Mouse (Mus musculus) CH12.LX (cell line): Measurements from ENCODE around the gene Son. TPM values are rescaled to one million over a fixed set of nuclear protein-coding genes. Genes with fewer than 3 reads are reported as not detected.

Experiments
- DNase-seq: peaks from one replicate; pipeline ENCODE4 v3.0.0-alpha.2; 2013; ENCODE audit errors: extremely low read depth
- H3K27ac ChIP-seq: 2 replicates; pipeline ENCODE4 v1.5.1; 2012; ENCODE audit warnings: low read depth, mild to moderate bottlenecking, control low read depth, moderate library complexity; ENCODE audit not compliant: insufficient read depth
- H3K27me3 ChIP-seq: replicated peaks from 2 replicates; pipeline ENCODE3; 2012; ENCODE audit warnings: inconsistent platforms
- H3K36me3 ChIP-seq, 2 experiments: replicated peaks in 1 of 2; 2 replicates each; pipeline versions ENCODE3 to v1.6.1; 2012; ENCODE audit warnings: inconsistent platforms in 1 of 2, low read length in 1 of 2, mild to moderate bottlenecking in 1 of 2, mixed read lengths in 1 of 2, moderate library complexity in 1 of 2; ENCODE audit not compliant: control insufficient read depth in 1 of 2, insufficient read depth in 1 of 2
- H3K4me1 ChIP-seq, 2 experiments: 2 replicates each; pipeline ENCODE4 v1.6.1; 2012; ENCODE audit warnings: inconsistent platforms in 1 of 2, moderate library complexity in 1 of 2; ENCODE audit not compliant: insufficient read depth in 2 of 2, control insufficient read depth in 1 of 2
- H3K4me2 ChIP-seq: 2 replicates; pipeline ENCODE4 v1.6.1; 2012; ENCODE audit warnings: low read depth, mild to moderate bottlenecking, control low read depth; ENCODE audit not compliant: poor library complexity, insufficient read depth, severe bottlenecking
- H3K4me3 ChIP-seq, 3 experiments: fragments of 150-350 bp in 1 of 3; sonication (generic) in 1 of 3; replicated peaks in 1 of 3; 2 replicates each; pipeline versions ENCODE3 to v1.5.1; 2011 to 2012; ENCODE audit warnings: low read depth in 2 of 3, low read length in 2 of 3, mild to moderate bottlenecking in 2 of 3, moderate library complexity in 2 of 3, control low read depth in 1 of 3, improper control_type of control experiment in 1 of 3, inconsistent platforms in 1 of 3, mixed read lengths in 1 of 3; ENCODE audit not compliant: poor library complexity in 1 of 3
- H3K79me2 ChIP-seq: replicated peaks from 2 replicates; pipeline ENCODE4 v1.6.1; 2012; ENCODE audit warnings: mild to moderate bottlenecking, moderate library complexity; ENCODE audit not compliant: control insufficient read depth, poor library complexity, insufficient read depth, severe bottlenecking; ENCODE audit errors: extremely low read depth
- H3K9ac ChIP-seq: 2 replicates; pipeline ENCODE4 v1.6.1; 2012; ENCODE audit warnings: low read depth, mild to moderate bottlenecking, control low read depth, moderate library complexity; ENCODE audit not compliant: insufficient read depth
- H3K9me3 ChIP-seq: replicated peaks from 2 replicates; pipeline ENCODE3; 2012; ENCODE audit warnings: low read length, inconsistent platforms, mixed read lengths
- BHLHE40 ChIP-seq: IDR thresholded peaks from 2 replicates; pipeline ENCODE4 v1.6.1; 2011; ENCODE audit warnings: mild to moderate bottlenecking, low read depth, low read length, improper control_type of control experiment
- CHD2 ChIP-seq: IDR thresholded peaks from 2 replicates; pipeline ENCODE4 v1.6.1; 2011; ENCODE audit warnings: low read length, improper control_type of control experiment
- CTCF ChIP-seq, 2 experiments: IDR thresholded peaks in 1 of 2; conservative IDR thresholded peaks in 1 of 2; 2 replicates each; pipeline ENCODE4 v1.5.1; 2011 to 2012; ENCODE audit warnings: low read depth in 2 of 2, low read length in 2 of 2, improper control_type of control experiment in 1 of 2, inconsistent platforms in 1 of 2, mild to moderate bottlenecking in 1 of 2, moderate library complexity in 1 of 2
- E2F4 ChIP-seq: IDR thresholded peaks from 2 replicates; pipeline ENCODE4 v1.6.1; 2011; ENCODE audit warnings: low read depth, low read length, improper control_type of control experiment; ENCODE audit not compliant: insufficient replicate concordance
- ELF1 ChIP-seq: IDR thresholded peaks from 2 replicates; pipeline ENCODE4 v1.6.1; 2014; ENCODE audit warnings: low read depth, mild to moderate bottlenecking, inconsistent platforms, low read length, improper control_type of control experiment
- EP300 ChIP-seq: IDR thresholded peaks from 2 replicates; pipeline ENCODE4 v1.6.1; 2011; ENCODE audit warnings: low read length, improper control_type of control experiment
- GABPA ChIP-seq: IDR thresholded peaks from 2 replicates; pipeline ENCODE4 v1.6.1; 2012; ENCODE audit warnings: low read depth, low read length, improper control_type of control experiment, inconsistent platforms; ENCODE audit not compliant: insufficient replicate concordance
- JUN ChIP-seq: IDR thresholded peaks from 2 replicates; pipeline ENCODE4 v1.6.1; 2011; ENCODE audit warnings: low read depth, mild to moderate bottlenecking, low read length, improper control_type of control experiment, moderate library complexity; ENCODE audit not compliant: insufficient read depth
- JUND ChIP-seq: conservative IDR thresholded peaks from 2 replicates; pipeline ENCODE4 v1.6.1; 2011; ENCODE audit warnings: low read depth, low read length, improper control_type of control experiment
- KAT2A ChIP-seq: IDR thresholded peaks from 2 replicates; pipeline ENCODE4 v1.6.1; 2012; ENCODE audit warnings: low read length, improper control_type of control experiment, inconsistent platforms; ENCODE audit not compliant: insufficient replicate concordance
- MAFK ChIP-seq: IDR thresholded peaks from 2 replicates; pipeline ENCODE4 v1.6.1; 2011; ENCODE audit warnings: low read length, improper control_type of control experiment; ENCODE audit not compliant: insufficient replicate concordance
- MAZ ChIP-seq: IDR thresholded peaks from 2 replicates; pipeline ENCODE4 v1.6.1; 2012; ENCODE audit warnings: low read depth, mild to moderate bottlenecking, inconsistent platforms, low read length, improper control_type of control experiment, moderate library complexity
- MXI1 ChIP-seq: IDR thresholded peaks from 2 replicates; pipeline ENCODE4 v1.6.1; 2011; ENCODE audit warnings: mild to moderate bottlenecking, low read depth, low read length, improper control_type of control experiment
- NELFE ChIP-seq: IDR thresholded peaks from 2 replicates; pipeline ENCODE4 v1.6.1; 2011; ENCODE audit warnings: low read depth, low read length, improper control_type of control experiment
- PAX5 ChIP-seq: IDR thresholded peaks from 2 replicates; pipeline ENCODE4 v1.6.1; 2012; ENCODE audit warnings: low read length, inconsistent platforms, mixed read lengths
- POLR2A ChIP-seq: IDR thresholded peaks from 2 replicates; pipeline ENCODE4 v1.6.1; 2011; ENCODE audit warnings: low read depth, mild to moderate bottlenecking, improper control_type of control experiment, low read length
- POLR2AphosphoS2 ChIP-seq: IDR thresholded peaks from 2 replicates; pipeline ENCODE4 v1.6.1; 2011; ENCODE audit warnings: low read depth, low read length, improper control_type of control experiment
- RAD21 ChIP-seq: IDR thresholded peaks from 2 replicates; pipeline ENCODE4 v1.6.1; 2011; ENCODE audit warnings: low read depth, mild to moderate bottlenecking, low read length, improper control_type of control experiment, moderate library complexity
- RCOR1 ChIP-seq: conservative IDR thresholded peaks from 2 replicates; pipeline ENCODE4 v1.6.1; 2012; ENCODE audit warnings: low read depth, mild to moderate bottlenecking, inconsistent platforms, low read length, improper control_type of control experiment
- SMC3 ChIP-seq: IDR thresholded peaks from 2 replicates; pipeline ENCODE4 v1.6.1; 2011; ENCODE audit warnings: low read depth, low read length, improper control_type of control experiment
- TBP ChIP-seq: conservative IDR thresholded peaks from 2 replicates; pipeline ENCODE4 v1.6.1; 2011; ENCODE audit warnings: low read depth, low read length, improper control_type of control experiment
- USF1 ChIP-seq: IDR thresholded peaks from 2 replicates; pipeline ENCODE4 v1.6.1; 2014; ENCODE audit warnings: low read depth, mild to moderate bottlenecking, inconsistent platforms, low read length, improper control_type of control experiment
- USF2 ChIP-seq: conservative IDR thresholded peaks from 2 replicates; pipeline ENCODE4 v1.6.1; 2011; ENCODE audit warnings: low read depth, low read length, improper control_type of control experiment
- ZC3H11A ChIP-seq: IDR thresholded peaks from 2 replicates; pipeline ENCODE4 v1.6.1; 2012; ENCODE audit warnings: low read depth, mild to moderate bottlenecking, inconsistent platforms, low read length, improper control_type of control experiment
- ZKSCAN1 ChIP-seq: IDR thresholded peaks from 2 replicates; pipeline ENCODE4 v1.6.1; 2012; ENCODE audit warnings: low read depth, inconsistent platforms, low read length, improper control_type of control experiment, borderline replicate concordance
- ZMIZ1 ChIP-seq: IDR thresholded peaks from 2 replicates; pipeline ENCODE4 v1.6.1; 2012; ENCODE audit warnings: low read depth, mild to moderate bottlenecking, inconsistent platforms, low read length, improper control_type of control experiment
- dilution Hi-C: fragments of 300-500 bp; cut with MboI; formaldehyde crosslinking; loops from 2 replicates; pipeline ENCODE4 v1.14.3; 2020; ENCODE audit warnings: low sequenced_read_pairs; ENCODE audit not compliant: extremely low pct_unique_long_range_greater_than_20kb, extremely low pct_ligation_motif_present
- in situ Hi-C: fragments of 300-500 bp; cut with MboI; formaldehyde crosslinking; loops from 3 replicates; pipeline ENCODE4 v1.14.3; 2019; ENCODE audit warnings: low sequenced_read_pairs, low pct_ligation_motif_present, low pct_unique_long_range_greater_than_20kb, mixed read lengths
- polyA plus RNA-seq: library from polyadenylated mRNA; unstranded; fragments of >175 nt; gene quantifications from 2 replicates; pipeline ENCODE4 v1.2.1, GENCODE M21; 2012; ENCODE audit warnings: low read depth; ENCODE audit not compliant: insufficient read length
- total RNA-seq, 2 experiments: library from RNA; depleted of rRNA; stranded (reverse); fragments of 300-350 nt in 1 of 2; fragments of >200 nt in 1 of 2; gene quantifications; 2 replicates each; pipeline ENCODE4 v1.2.3; 2012 to 2014

Son gene
- total and polyA plus RNA-seq, 3 experiments: 126 to 271 (median 206) TPM

DNA sequence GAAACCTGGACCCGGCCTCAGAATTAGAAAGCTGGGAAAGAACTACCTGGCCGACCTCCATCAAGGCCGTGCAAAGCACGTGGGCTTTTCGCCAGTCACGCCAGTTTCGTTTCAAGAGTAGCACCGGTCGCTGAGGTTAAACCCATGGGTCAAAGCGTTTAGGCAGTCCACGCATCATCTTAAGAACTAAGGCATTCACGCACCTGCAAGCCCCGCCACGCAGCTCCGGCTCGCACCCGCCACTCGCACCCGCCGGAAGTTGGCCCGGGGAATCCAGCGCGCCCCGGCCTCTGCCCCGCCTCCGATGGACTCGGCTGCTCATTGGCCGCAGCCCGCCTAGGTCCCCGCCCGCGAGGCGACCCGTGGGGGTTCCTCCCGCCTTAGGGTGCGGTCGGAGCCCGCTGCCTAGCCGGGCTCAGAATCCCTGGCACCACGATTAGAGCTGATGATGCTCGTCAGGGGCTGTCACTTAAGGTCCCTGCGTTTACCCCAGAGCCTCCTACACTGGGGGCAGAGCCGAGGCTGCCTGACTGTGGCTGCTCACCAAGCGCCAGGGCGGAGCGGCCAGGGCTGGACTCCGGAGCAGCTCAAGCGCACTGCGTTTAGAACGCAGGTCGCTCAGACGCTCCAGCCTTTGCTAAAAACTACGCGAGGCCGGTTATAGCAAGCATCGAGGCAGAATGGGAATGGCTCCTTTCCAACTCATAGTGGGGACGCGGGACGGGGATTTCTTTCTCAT, 456 bp upstream of the Son start, which contains the start of gene Gart (continued):
- TF ChIP-seq E2F4 (peak; percentile 76; the same call in 1 of the 2 replicates), JUND (no peak), SMC3 (no peak), ZMIZ1 (peak; percentile 92), USF1 (no peak), POLR2AphosphoS2 (peak; percentile 94; the same call in 1 of the 2 replicates), PAX5 (no peak), RAD21 (no peak), TBP (peak; percentile 89), NELFE (peak; percentile 96)

DNA sequence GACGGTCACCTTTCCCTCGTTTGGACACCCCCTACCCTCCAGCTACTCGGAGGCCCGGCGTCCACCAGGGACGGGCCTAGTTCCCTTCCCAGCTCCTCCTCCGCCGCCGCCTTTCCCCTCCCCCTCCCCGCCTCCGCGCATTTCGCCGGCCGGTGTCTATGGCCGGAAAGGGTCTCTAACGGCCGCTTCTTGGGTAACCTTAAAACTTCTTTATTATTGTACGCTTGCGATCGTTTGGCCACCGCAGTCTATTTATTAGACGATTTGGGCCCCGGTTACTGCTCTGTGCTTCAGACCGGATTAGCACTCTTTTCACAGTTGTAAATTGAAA, 879 bp downstream of the Son start:
- dilution Hi-C loops: no loop called here
- Histone ChIP-seq H3K4me1 (peaks cover 5 to 55% of the 10 kb centered on the region in 2 experiments; a peak in 3 of 4 replicates), H3K27me3 (no peaks in the 10 kb centered on the region), H3K4me2 (no peak overlapping the region), H3K79me2 (peaks cover 77% of the 10 kb centered on the region), H3K4me3 (peak overlapping the region; percentile 69 to 89 (median 72)), H3K27ac (peak overlapping the region; percentile 42), H3K9me3 (no peaks in the 10 kb centered on the region), H3K9ac (peak overlapping the region; percentile 98), H3K36me3 (peaks cover 12 to 43% of the 10 kb centered on the region in 2 experiments)
- in situ Hi-C loops: no loop called here
- DNase-seq: peak; percentile 70
- TF ChIP-seq PAX5 (no peak), CTCF (conservative IDR thresholded peaks at IDR 0.05 in 1 of 2, IDR thresholded peaks at IDR 0.05 in 1 of 2; ENCODE audit: low read depth in 2 of 2, low read length in 2 of 2) (no peak), CHD2 (peak; percentile 52; the same call in 1 of the 2 replicates), EP300 (no peak), MXI1 (peak; percentile 43; the same call in 1 of the 2 replicates), SMC3 (no peak)

GRCm38 (mm10) chr16:91649246-91649645, 1.9 kb downstream of the Son start:
- peaks cover 77% of the 10 kb centered on the region for H3K79me2 ChIP-seq
- dilution Hi-C loops: no loop called here
- no peaks in the 10 kb centered on the region for H3K9me3 ChIP-seq

More at GRCm38 (mm10) chr16:91649246-91649645, 1.9 kb downstream of the Son start:
- peaks cover 17 to 44% of the 10 kb centered on the region in 2 experiments for H3K36me3 ChIP-seq
- H3K4me2 ChIP-seq: peak overlapping the region; percentile 100
- H3K4me3 ChIP-seq: peak overlapping the region; percentile 63 to 89 (median 69)
- no peaks in the 10 kb centered on the region for H3K27me3 ChIP-seq
- no peak for DNase-seq
- H3K9ac ChIP-seq: peak overlapping the region; percentile 98
- in situ Hi-C loops: no loop called here
- TF ChIP-seq RCOR1 (no peak), EP300 (no peak), KAT2A (no peak), JUN (no peak), TBP (no peak), MAFK (no peak), MAZ (no peak), ZMIZ1 (no peak), ELF1 (no peak), ZKSCAN1 (no peak), BHLHE40 (no peak), USF2 (no peak), PAX5 (no peak), POLR2A (no peak), GABPA (no peak), USF1 (no peak), RAD21 (no peak), ZC3H11A (no peak)
- no peak overlapping the region for H3K27ac ChIP-seq
- peaks cover 5 to 48% of the 10 kb centered on the region in 2 experiments; a peak in 3 of 4 replicates for H3K4me1 ChIP-seq
